Mouse (Mus musculus): ENCODE measurements around the gene Traf1.

The Traf1 gene

DNA sequence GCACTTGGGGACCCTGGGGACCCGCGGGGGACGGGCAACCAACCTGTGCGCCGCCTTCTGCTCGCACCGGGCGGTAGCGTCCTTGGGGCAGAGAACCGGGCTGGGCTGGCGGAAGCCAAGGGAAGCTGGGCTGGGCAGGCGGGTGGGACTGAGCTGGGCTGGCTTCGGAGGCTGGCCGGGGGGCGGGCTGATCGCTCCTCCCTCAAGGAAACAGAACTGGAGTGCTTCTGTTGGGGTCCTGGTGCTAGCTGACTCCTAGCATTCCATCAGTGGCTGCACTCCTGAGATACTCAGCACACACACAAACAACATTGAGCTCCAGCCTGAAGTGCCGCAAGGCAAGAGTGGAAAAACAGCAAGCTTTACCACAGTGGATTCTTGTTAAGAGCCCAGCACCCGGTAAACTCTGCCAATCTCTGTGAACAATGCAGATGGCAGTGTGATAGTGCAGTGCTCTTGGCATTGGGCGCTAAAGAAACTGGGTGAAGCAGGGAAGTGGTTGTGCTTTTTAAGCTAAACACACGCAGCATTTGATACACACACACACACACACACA lies at the start of gene Traf1:
Gene Traf1, minus strand, starts transcription at position 292 of the 556 bp plus-strand sequence.
- DNase-seq (ENCODE audit: low read depth, low spot score), result no peak

DNA sequence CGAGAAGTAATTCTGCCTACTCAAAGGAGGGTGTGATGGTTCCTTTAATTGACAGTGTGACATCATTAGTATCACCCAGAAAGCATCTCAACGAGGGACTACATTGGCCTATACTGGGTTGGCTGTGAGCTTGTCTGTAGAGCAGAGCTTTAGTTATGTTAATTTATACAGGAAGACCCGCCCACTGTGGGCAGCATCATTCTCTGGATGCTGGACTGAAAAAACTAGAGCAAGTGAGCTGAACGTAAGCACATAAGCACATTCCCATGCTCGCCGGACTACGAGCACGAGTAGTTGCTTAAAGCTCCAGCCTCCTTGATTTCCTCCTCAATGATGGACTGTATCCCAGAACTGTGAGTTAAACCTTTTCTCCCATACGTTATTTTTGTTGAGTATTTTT lies 37.4 kb upstream of the Traf1 start:
- DNase-seq (ENCODE audit: low read depth, low spot score), result no peak

DNA sequence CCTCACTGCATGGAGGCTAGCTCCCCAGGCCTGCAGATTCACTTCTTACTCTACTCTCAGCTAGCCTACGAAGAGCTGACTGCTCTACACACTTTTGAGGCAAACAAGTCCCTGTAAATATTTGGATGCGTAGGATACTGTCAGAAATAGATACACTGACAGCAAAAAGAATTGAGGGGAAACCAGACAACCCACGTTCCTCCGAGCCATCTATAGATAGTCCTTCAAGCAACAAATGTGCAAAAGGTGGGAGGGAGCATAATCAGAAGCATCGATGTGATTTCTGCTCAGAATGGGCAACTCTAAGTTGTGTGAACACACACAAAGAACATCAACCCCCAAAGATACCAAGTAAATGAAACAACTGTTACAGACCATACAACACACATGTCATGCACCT lies 34.9 kb upstream of the Traf1 start:
- no peak for DNase-seq (ENCODE audit: low read depth, low spot score)

DNA sequence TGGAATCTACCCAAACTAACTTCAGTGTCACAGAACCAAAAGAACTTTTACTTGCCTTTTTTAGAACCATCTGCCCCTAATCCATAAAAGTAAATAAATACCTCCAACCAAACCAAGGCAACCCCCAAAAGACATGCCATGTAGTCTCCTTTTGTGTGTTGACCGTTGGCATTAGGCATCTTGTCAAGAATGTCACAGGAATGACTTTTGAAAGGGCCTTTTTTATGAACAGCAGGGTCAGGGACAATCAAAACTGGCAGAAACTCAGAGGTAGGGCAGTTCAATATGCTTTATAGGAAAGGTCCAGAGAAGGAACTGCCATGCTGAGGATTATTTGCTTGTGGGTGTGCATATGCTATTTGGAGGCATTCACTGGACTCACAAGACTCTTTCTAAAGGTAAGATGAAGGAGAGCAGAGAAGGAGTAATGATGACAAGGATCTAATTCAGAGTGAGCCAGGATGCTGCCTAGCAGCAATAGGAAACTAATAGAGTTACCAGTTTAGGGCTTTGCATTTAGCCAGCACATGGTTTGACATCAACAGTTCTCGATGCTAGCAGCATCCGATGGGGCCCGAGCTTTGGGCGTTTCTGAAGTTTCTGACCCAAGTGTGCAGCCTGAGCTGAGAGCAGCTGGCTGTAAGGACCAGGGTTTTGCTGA lies 32.3 kb upstream of the Traf1 start:
- DNase-seq (ENCODE audit: low read depth, low spot score), result no peak

DNA sequence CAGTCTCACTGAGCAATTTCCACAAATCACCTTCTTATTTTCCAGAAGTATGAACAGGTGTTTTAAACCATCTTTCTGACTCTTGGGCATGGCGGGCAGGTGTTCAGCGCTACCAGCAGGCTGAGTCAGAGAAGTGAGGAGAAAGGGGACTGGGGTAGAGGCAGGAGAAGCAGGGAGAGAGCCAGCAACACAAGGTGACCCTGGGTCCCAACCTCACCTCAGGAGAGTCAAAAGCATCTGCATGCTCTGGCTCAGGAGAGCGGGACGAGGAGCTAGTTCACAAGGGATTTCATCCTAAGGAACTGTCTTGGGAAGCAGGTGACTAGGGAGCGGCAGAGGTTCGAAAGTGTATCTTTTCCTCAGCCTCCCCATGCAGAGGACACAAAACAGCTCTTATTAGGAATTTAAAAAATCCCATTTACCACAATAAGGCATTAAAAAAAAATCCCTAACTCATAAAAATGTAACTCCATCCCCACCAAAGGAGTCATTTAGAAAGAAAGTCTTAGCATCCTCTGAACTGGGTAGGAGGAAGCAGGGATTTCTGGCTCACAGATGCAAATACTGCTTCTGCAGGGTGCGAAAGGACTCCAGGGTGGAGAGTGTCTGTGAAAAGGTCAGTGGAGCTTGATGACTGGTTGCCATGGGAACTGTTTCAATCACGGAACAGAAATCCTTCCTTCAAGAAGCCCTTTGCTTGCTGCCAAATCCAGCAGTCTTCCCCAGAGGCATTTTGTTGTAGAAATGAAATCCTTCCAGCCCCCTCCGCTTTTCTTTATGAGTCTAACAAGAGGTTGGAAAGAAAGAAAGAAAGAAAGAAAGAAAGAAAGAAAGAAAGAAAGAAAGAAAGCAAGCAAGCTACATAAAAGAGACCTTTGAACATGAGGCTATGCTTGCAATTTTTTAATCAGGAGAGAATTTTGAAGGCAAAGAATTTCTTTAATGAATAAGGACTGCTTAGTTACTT lies 31.4 kb upstream of the Traf1 start:
- peak; percentile 48 for DNase-seq (ENCODE audit: low read depth, low spot score)

DNA sequence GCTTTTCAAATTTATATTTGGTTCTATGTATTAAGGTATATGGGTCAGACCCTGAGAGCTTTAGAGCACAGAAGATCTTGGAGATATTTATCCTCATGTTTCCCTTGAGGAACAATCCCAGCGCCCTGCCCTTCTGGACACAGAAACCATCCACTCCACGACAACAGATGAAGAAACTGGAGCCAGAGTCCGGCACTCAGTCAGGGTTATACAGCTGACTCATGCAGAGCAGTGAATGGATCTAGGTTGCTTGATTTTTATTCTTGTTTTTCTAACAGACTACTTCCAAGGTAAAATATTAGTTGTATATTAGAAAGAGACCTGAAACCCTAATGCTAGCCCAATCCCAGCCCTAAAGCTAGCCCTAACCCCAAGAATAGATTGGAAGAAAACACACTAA lies 30.4 kb upstream of the Traf1 start:
- DNase-seq (ENCODE audit: low read depth, low spot score), result no peak

DNA sequence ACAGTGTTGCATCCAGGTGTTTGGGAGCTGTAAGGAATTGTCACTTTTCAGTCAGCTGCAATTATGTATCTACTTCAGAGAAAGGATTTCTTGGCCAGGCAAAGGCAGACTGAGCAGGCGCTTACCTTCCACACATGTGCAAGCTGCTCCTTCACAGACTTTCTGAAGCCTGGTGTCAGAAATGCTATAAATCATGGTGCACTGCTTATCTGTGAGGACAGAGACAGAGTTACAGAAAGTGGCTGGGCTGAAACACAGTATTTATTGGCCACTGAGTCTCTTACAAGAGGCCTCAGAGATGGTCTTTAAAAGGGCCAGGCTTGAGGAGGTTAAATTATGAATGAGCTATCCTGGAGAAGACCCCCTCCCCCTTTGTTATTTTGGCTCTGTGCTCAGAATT lies 28.2 kb upstream of the Traf1 start:
- no peak for DNase-seq (ENCODE audit: low read depth, low spot score)

DNA sequence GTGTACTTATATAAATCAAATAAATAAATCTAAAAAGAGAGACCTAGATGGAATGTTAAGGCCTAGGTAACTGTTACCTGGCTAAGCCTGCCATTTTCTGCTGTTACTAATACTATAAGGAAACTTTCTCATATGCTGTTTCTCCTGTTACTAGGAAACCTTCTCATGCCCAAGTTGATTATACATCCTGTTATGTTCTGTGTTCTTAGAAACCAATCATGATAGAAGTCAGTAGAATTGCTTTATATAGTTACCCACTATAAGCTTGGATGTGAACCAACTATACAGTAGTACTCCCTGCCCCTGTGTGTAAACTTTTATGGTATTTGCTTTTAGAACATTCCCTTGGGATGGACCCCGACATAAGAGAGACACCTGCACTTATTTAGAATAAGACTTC lies 26.0 kb upstream of the Traf1 start:
- DNase-seq (ENCODE audit: low read depth, low spot score), result no peak

DNA sequence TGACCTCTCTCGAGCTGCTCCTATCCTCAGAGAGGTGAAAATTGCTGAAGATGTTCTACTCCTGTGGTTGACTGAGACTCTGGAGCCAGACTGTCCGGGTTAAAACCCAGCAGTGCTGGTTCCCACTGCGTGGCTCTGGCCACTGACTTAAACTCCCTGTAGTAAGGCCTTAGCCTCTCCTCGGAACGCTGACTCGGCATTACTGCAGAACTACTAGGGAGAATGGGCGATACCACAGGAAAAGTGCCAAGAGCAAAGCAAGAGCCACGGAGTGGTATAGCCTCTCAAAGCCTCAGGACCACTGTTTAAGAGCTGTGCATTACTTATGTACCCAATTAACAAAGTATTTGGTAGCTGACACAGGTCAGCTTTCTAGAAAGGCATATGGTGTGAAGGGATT lies 23.3 kb upstream of the Traf1 start:
- DNase-seq (ENCODE audit: low read depth, low spot score), result no peak

DNA sequence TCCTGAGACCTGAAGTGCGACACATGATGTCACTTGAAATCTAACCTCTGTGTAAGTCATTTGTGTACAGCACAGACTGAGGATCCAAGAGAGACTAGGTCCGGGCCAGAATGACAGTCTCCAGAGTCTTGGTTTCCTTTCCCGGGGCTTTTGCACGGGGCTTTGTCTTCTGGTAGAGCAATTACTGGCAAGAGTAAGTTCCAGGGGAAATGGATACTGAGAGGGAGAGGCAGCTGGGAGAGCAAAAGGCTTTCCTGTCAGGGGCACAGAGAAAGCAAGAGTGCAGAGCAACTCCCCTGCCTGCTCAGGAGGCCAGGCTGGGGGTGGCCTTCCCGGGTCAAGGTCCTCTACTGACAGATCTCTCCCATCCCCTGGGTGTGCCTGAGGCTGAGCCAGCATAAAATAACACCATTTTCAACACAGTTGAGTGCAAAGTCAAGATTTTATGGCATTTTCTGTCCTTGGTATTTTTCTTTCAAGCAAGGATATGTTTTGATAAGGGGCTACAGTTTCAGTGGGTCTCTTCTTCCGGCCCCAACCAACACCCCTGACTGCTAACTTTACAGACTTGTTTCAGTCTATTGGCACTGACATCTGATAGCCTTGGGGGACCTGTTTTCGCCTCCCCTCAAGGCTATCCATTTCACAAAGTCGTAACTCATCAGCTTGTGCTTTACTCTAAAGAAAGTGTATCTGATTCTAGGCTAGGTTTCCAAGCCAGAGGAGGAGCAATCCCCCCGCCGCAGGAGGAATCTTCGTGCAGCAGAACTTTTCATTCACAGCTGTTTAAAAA lies 21.5 kb upstream of the Traf1 start:
- DNase-seq (ENCODE audit: low read depth, low spot score), result peak; percentile 40

DNA sequence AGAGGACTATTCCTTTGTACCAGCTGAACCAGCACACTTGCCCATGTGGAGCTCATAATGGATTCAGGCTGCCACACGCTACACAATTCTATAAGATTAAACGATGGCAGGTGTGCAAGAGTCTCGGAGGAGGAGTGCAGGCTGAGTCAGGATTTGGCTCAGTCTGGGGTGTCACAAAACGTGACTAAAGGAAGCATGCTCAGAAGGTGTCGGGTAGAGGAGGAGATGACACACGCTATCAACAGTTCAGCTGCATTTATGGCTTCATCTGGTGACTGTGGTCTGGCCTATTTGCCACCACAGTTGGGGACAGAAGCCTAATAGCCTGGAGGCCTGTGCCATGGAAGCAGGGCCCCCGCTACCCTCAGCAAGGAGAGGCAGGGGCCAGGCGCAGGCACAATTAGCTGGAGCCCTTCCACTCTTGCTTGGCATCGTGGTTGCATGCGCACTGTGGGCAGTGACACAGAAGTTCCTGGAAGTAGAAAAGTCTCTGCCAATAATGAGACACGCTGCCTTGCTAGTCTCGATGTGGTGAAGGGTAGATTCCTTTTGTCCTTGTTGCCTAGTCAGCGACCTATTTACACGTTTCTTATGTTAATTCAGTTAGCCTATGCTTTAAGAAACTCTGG lies 20.6 kb upstream of the Traf1 start:
- no peak for DNase-seq (ENCODE audit: low read depth, low spot score)

DNA sequence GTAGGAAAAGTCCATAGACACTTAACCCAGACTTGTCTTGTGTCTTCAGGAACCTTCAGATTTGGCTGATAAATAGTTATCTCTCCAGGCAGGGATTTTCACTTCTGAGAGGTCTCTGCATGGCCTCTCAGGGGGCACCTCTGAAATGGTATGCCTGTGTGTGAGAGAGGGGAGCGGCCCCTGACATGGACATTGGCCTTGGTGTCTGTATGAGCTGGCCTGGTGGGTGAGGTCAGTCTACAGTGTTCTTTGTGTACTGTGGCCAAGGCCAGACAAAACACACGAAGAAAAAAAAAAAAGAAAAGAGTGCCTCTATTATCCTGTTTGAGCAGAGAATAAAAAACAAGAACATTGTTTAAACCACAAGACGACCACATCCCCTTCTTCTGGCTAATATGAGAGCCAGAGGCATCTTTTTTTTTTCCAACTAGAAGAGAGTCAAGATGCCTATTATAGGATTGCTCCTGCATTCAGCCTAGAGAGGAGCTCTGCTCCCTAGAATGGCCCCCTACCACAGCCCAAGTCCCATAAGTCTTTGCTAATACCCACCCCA lies 18.0 kb upstream of the Traf1 start:
- DNase-seq (ENCODE audit: low read depth, low spot score), result no peak

DNA sequence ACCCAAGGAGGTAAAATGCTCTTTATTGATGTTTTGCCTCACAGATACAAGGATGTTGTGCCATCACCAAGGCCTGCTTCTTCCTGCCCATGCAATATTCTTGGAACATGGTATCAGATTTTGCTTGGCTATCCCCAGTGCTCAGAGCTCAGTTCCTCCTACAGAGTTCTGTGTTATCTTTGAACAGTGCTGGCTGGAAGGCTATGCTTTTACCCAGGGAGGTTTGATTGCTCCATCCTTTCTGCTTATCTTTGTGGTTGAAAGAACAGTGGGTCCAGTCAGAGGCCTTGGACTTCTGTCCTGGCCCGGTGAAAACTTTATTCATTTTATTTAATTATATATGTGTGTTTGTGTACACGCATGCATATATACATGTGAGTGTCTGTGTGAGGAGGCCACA lies 16.7 kb upstream of the Traf1 start:
- no peak for DNase-seq (ENCODE audit: low read depth, low spot score)

DNA sequence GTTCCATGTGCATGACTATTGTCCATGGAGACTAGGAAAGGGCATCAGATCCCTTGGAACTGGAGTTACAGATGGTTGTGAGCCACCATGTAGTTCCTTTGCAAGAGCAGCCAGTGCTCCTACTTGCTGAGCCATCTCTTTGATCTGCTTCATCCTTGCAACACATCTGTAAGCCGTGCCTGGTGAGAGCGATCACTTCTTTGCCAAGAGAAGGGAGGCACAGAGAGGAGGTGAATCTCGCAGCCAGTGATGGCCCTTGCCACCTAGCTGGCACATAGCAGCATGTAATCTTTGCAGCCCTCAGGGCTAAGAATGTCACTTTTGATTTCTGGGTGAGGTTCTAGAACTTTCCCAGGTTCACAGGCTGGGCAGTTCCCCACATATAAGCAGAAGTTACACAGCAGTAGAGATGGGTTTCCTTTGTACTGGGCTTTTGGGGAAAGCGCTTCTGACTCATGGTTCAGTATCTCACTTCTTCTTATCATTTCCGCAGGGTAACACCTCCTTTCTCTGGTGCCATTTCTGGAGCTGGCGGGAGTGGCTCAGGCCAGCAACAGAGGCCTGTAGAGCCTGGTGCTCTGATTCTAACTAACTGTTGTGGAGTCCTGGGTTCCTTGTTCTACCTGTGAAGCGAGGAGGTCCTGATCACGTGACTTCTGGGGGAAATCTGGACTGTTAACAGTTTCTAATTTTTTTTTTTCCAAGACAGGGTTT lies 15.5 kb upstream of the Traf1 start:
- peak; percentile 29 for DNase-seq (ENCODE audit: low read depth, low spot score)

DNA sequence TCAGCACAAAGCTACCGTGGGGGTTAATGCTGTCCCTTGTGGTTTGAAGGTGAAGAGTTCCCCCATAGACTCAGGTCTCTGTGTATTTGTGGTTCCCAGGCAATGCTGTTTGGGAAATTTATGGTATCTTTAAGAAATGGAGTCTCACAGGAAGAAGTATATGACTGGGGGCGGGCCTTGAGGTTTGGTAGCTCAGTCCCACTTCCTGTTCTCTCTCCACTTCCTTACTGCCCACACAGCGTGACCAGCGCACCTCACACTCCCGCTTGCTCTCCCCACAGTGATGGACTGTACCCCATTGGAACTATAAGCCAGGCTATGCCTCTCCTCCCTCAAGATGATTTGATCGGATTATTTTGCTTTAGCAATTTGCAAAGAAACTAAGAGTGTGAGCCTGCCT lies 14.9 kb upstream of the Traf1 start:
- no peak for DNase-seq (ENCODE audit: low read depth, low spot score)

DNA sequence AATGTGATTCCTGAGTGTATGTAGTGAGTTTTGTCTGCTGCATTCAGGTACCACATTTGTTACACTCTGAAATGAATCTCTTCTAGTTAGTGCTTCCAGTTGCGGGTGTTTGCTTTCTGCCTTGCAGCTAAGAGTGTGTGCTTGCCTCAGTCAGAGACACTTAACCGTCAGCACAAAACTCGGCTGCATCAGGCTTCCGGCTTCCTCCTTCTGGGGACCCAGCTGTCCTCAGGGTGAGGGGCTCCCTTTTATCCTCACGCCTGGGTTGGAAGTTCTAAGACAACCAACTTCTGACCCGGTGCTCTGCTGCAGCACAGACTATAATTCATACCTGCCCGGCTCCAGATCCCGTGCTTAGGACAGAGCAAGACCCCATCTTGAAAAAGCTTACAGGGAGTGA lies 11.5 kb upstream of the Traf1 start:
- DNase-seq (ENCODE audit: low read depth, low spot score), result no peak

DNA sequence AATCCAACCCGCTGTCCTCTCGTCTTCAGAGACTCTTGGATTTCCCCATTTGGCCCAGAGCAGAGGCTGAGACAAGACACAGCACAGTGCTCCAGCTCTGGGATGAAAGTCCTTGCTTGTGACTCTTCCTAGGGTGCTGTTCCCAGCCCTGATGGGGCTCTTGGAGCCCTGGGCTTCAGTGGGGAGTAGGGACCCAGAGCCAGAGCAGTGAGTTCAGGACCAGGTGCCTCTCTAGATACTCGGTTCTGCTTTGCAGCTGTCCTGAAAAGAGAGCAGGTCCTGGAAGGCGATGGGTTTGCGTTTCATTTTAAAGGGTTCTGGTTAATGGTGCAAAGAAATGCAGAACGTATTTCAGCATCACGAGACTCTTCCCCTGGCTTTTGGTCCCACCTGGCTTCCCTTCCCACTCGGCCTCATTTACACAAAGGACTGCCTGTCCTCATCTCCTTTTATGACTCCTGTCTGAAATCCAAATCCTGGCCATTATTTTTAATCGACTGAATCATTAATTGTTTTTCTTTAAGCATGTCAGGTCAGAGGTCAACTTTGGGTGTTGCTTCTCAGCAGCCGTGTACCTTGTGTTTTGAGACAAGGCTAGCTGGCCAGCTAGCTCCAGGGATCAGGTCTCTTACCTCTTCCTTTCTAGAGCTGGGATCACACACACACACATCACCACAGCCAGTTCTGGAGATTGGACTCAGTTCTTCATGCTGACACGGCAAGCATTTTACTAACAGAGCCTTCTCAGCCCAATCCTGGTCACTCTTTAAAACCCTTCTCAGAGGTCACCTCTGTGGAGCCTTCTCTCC lies 9.7 kb upstream of the Traf1 start:
- no peak for DNase-seq (ENCODE audit: low read depth, low spot score)

DNA sequence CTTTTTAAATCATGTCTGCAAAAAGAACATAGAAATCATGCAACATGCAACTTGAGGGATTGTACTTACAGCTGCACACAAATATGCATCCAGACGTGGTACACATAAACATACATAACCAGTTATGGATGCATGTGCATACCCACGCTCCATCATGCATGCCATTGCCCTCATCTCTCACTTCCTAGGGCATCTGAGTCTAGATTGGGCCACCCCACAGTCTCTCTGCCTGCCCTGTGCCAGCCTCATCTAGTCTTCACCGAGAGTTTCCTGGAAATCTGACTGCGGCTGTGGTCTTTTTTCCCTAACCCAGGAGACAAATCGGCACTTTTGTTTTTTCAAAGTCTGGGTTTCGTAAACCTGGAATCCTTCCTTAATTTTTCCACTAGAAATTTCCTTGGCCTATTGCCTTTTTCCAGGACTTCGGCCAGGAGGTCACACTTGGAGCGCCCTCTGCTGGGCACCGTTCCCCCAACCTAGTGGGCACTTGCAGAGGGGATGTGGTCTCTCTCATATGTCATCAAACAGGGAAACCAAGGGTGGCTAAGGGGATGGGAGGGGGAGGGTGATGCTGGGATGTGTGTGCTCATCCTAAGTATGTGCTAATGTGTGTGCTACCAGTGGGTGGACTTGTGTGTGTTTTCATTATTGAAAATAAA lies 8.6 kb upstream of the Traf1 start:
- DNase-seq (ENCODE audit: low read depth, low spot score), result peak; percentile 59

DNA sequence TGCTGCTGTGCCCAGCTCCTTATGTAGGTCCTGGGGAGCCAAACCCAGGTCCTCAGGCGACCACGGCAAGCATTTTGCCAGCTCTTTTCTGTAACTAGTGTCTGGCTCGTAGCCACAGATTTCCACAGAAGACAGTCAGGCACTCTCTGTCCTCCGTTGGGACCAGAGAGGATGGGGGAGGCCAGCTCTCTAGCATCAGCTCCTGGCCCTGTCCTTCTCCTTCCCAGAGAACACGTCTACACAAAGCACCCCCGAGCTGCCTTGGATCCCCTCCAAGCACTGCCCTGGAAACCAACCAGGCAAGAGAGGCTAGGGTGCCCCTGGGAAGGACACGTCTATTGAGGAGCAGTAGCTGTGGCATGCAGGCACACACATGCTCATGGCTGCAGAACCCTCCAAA lies 7.6 kb upstream of the Traf1 start:
- DNase-seq (ENCODE audit: low read depth, low spot score), result peak; percentile 59

Data from skeletal muscle tissue, adult 2 months (tissue).